Mouse (Mus musculus) hindbrain, embryonic 15.5 days (tissue): ENCODE data around the gene Mgst3. TPM values are rescaled to one million over a fixed set of nuclear protein-coding genes. Genes with fewer than 3 reads are reported as not detected.

Experiments used
- ATAC-seq: fragments of 200-750 bp; cut with Nextera tagmentation; 2 replicates; pipeline ENCODE4 v1.8.0; 2017; ENCODE audit warnings: low read depth, moderate number of reproducible peaks, moderate TSS enrichment; ENCODE audit not compliant: low FRiP score
- H3K27ac ChIP-seq: fragments of 300-500 bp; sonication (generic); replicated peaks from 2 replicates; pipeline ENCODE4 v1.5.1; 2015; ENCODE audit warnings: mild to moderate bottlenecking, inconsistent platforms
- H3K27me3 ChIP-seq: fragments of 300-500 bp; sonication (generic); 2 replicates; pipeline ENCODE4 v1.6.1; 2015; ENCODE audit warnings: control low read depth, inconsistent platforms
- H3K36me3 ChIP-seq: fragments of 300-500 bp; sonication (generic); 2 replicates; pipeline ENCODE4 v1.6.1; 2015; ENCODE audit warnings: control low read depth, inconsistent platforms
- H3K4me1 ChIP-seq: fragments of 300-500 bp; sonication (generic); replicated peaks from 2 replicates; pipeline ENCODE4 v1.6.1; 2015; ENCODE audit warnings: control low read depth, inconsistent platforms
- H3K4me2 ChIP-seq: fragments of 300-500 bp; sonication (generic); 2 replicates; pipeline ENCODE4 v1.6.1; 2015; ENCODE audit warnings: moderate library complexity, mild to moderate bottlenecking, inconsistent platforms
- H3K4me3 ChIP-seq: fragments of 300-500 bp; sonication (generic); 2 replicates; pipeline ENCODE4 v1.5.1; 2015; ENCODE audit warnings: mild to moderate bottlenecking, inconsistent platforms
- H3K9ac ChIP-seq: fragments of 300-500 bp; sonication (generic); 2 replicates; pipeline ENCODE4 v1.6.1; 2015; ENCODE audit warnings: inconsistent platforms
- H3K9me3 ChIP-seq: fragments of 300-500 bp; sonication (generic); 2 replicates; pipeline ENCODE4 v1.6.1; 2016; ENCODE audit warnings: control low read depth, inconsistent platforms
- WGBS: fragments of 180-500 bp; shearing (Covaris S2); methylation state at CpG from one replicate; pipeline ENCODE4 v1.1.7; 2015; 5-methylcytosine and 5-hydroxymethylcytosine counted together
- microRNA-seq: library from miRNA; unstranded; fragments of <30 nt; microRNA quantifications from one replicate; pipeline ENCODE4, GENCODE M21; 2016
- polyA plus RNA-seq: library from polyadenylated mRNA; unstranded; fragments of >200 nt; fragmentation: Nextera tagmentation; extraction: Ambion mirVana; gene quantifications from 2 replicates; pipeline ENCODE4 v1.2.1, GENCODE M21; 2015

The Mgst3 gene
- polyA plus RNA-seq, 1 experiment from 2014 or later, result 178 TPM

GRCm38 (mm10) chr1:167331106-167331505 is 62.5 kb downstream of the Mgst3 start:
- no peak for ATAC-seq
- WGBS, result 93% methylated on average over 8 of the region's 8 CpGs
- Histone ChIP-seq H3K27ac (no peak overlapping the region), H3K9ac (no peak overlapping the region), H3K36me3 (peaks cover 52% of the 10 kb centered on the region), H3K4me1 (no peaks in the 10 kb centered on the region), H3K27me3 (no peaks in the 10 kb centered on the region), H3K4me3 (no peak overlapping the region), H3K4me2 (no peak overlapping the region), H3K9me3 (no peaks in the 10 kb centered on the region)

- Histone ChIP-seq H3K9ac (no peak overlapping the region), H3K36me3 (peaks cover 57% of the 10 kb centered on the region), H3K27me3 (no peaks in the 10 kb centered on the region), H3K4me1 (no peaks in the 10 kb centered on the region), H3K9me3 (no peaks in the 10 kb centered on the region), H3K27ac (no peak overlapping the region), H3K4me3 (no peak overlapping the region), H3K4me2 (no peak overlapping the region)
- WGBS, result 83% methylated on average over 6 of the region's 6 CpGs
- ATAC-seq, result no peak
Measured at GRCm38 (mm10) chr1:167328776-167329175, 64.9 kb downstream of the Mgst3 start.

Small RNAs within 50 kb of the gene (microRNA-seq; reads per million reads assigned to microRNA genes)
- 0.87 reads per million for gene Gm25911

Other genes with a start within 250 kb of the Mgst3 start
- 52.5 and 53.2 TPM in 2 replicates for gene Uck2, start 108.5 kb downstream of the Mgst3 start, polyA plus RNA-seq
- gene Tmco1, start 85.5 kb downstream of the Mgst3 start, polyA plus RNA-seq, result 68.3 and 69.8 TPM in 2 replicates
- gene Aldh9a1, start 43.9 kb downstream of the Mgst3 start, polyA plus RNA-seq, result 34.9 and 39.7 TPM in 2 replicates
- gene Lrrc52, start 72.9 kb upstream of the Mgst3 start, polyA plus RNA-seq, result 0.14 TPM in 1 of 2 replicates, not detected in the other
- 12.6 and 15.8 TPM in 2 replicates for gene Rxrg, start 204.5 kb upstream of the Mgst3 start, polyA plus RNA-seq